Mouse (Mus musculus) left cerebral cortex, postnatal 10 days (tissue): Measurements from ENCODE around the gene Ssr2. TPM values are rescaled to one million over a fixed set of nuclear protein-coding genes. Genes with fewer than 3 reads are reported as not detected.

Experiments
- DNase-seq, 2 experiments: peaks; one replicate each; pipeline ENCODE4 v3.0.0; 2021 to 2022; ENCODE audit warnings: low spot score in 2 of 2, mixed read lengths in 1 of 2; ENCODE audit errors: extremely low spot score in 1 of 2
- intact Hi-C: fragments of 180-260 bp; cut with DNase I; formaldehyde crosslinking; loops from one replicate; pipeline ENCODE4 v1.15.1; 2025
- total RNA-seq, 2 experiments: library from RNA; stranded (reverse); gene quantifications; 2 replicates each; pipeline ENCODE4 v1.2.3; 2021

The Ssr2 gene
- total RNA-seq, 2 experiments from 2014 or later, result 127 to 128 TPM

DNA sequence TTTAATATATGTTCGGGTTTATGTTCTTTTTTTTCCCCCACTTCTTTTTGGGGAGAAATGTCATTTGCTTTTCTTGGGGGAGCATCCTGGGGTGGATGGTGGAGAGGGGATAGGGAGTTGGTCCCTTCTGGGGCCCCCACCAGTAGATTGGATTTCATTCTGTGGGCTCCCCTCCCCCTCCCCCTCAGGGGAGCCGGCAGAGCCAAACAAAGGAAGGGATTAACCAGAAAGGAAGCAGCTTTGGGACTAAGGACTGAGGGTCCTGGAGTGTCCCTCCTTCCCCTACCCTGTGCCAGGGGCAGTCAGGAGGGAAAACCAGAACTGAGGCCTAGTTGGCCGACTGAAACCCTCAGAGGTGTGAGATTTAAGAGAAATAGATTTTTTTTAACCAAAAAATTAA is 36.3 kb upstream of the Ssr2 start:
- intact Hi-C loops, result no loop called here
- no peak for DNase-seq

- intact Hi-C loops, result no loop called here
- no peak for DNase-seq
Observed at GRCm38 (mm10) chr3:88540085-88540484, 35.6 kb upstream of the Ssr2 start.

GRCm38 (mm10) chr3:88541622-88542401 is 33.9 kb upstream of the Ssr2 start:
- no peak for DNase-seq
- intact Hi-C loops, result no loop called here

GRCm38 (mm10) chr3:88542486-88542885 is 33.2 kb upstream of the Ssr2 start:
- no peak for DNase-seq
- intact Hi-C loops, result no loop called here

- no peak for DNase-seq
- intact Hi-C loops, result no loop called here
Observed at GRCm38 (mm10) chr3:88543174-88543573, 32.5 kb upstream of the Ssr2 start.

DNA sequence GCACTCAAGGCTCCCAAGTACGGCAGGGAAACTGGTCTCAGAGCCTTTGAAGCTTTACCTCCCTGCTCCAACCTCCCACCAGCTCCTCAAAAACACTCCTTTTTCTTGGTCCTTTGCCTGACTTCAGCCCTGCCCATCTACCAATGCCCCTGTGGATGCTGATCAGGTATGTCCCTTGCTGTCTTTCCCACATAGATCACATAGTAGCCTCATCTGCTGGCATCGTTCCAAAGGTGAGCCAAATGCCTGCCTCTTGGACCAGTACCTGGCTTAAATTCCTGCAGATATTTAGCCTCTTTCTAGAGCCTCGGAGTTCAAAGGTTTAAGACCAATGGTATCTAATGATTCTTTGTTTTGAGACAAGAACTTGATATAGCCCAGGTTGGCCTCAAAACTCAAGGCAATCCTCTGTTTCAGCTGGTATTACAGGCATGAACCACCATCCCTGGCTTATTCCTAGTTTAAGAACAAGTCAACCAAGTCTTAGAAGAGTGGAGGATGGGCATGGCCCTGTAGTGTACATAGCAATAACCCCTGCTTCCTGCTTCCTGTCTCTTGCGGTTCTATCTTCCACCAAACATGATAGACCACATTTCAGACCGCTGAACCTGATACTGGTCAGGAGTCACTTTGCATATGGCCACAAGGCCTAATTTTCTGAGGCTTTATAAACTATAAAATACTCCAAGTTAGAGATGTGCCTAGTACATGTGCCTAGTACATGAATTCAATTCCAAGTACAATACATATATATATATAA is 31.8 kb upstream of the Ssr2 start:
- intact Hi-C loops, result no loop called here

GRCm38 (mm10) chr3:88544514-88544913 is 31.2 kb upstream of the Ssr2 start:
- intact Hi-C loops, result no loop called here
- DNase-seq, result peak in 1 of 2 experiments; percentile 27

More for the DNA sequence above, 31.8 kb upstream of the Ssr2 start:
- peak in 1 of 2 experiments; percentile 33 for DNase-seq

DNA sequence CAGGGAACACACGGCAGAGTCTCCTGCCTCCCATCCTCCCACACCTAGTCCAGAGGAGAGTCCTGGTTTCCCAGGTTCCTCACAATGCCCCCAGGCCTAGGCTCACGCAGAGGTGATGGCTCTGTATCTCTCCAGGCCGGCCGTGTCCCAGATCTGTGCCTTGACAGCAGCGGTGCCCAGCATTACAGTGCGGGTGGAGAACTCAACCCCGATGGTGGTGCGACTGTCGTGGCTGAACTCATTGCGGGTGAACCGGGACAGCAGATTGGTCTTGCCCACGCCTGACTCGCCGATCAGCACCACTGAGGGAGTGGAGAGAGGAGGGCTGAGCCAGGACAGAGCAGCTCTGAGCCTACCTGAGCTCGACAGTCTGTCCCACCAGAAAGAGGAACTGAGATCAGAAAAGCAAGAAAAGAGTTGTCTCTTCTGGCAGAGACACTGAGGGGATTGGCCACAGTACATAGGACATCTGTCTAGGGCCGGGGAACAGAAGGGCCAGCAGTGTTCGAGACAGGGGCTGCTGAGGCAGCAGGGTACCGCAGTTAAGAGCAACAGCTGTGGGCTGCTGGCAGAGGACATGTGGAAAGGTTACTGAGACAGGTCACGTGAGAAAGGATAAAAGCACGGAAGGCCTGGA is 30.6 kb upstream of the Ssr2 start:
- DNase-seq, result peak in 1 of 2 experiments; percentile 22
- intact Hi-C loops, result no loop called here

- intact Hi-C loops, result no loop called here
Observed at GRCm38 (mm10) chr3:88546674-88547418, 28.8 kb upstream of the Ssr2 start.

GRCm38 (mm10) chr3:88548180-88548917 is 27.3 kb upstream of the Ssr2 start, which contains the start of gene Rab25:
TSS of gene Rab25 (minus strand) at chr3:88548300.
- no peak for DNase-seq
- intact Hi-C loops, result no loop called here

More at GRCm38 (mm10) chr3:88546674-88547418, 28.8 kb upstream of the Ssr2 start:
- no peak for DNase-seq

DNA sequence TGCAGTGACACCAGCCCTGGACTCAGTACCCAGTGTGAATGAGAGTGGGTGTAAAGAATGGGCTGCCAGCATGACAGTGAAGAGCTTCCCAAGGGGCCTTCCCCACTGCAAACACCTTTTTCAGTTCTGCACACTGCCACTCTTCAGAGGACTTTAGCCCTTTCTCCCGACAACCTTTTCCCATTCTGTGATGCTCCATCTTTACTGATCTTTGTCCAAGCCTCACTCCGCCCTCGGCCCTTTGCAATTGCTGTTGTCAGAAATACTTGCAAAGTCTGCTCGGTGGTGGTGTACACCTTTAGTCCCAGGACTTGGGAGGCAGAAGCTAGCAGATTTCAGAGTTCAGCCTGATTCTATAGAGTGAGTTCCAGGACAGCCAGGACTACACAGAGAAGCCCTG is 24.1 kb upstream of the Ssr2 start:
- no peak for DNase-seq
- intact Hi-C loops, result no loop called here

DNA sequence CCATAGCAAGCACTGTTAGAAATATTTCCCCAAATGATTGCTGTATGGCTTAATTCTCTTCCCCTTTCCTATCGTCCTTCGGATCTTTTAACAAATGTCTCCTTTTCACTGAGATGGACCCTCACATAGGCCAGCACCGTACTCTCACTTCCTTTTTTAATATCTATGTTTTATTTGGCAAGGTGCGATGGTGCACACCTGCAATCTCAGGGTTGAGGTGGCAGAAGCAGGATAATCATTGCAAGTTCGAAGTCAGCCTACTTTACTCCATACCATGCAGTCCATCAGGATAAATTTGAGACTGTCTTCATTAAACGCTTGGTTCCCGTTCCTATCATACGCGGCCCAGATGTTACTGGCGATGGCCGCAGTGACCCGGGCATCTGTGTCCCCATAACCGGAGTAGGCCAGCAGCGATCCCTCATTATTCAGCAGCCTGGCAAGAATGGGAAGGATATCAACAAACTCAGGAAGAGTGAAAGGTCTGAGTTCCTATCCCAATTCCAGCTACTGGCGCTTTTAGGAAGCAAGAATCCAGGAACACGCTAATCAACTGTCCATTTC is 23.5 kb upstream of the Ssr2 start:
- intact Hi-C loops, result no loop called here
- DNase-seq, result no peak

DNA sequence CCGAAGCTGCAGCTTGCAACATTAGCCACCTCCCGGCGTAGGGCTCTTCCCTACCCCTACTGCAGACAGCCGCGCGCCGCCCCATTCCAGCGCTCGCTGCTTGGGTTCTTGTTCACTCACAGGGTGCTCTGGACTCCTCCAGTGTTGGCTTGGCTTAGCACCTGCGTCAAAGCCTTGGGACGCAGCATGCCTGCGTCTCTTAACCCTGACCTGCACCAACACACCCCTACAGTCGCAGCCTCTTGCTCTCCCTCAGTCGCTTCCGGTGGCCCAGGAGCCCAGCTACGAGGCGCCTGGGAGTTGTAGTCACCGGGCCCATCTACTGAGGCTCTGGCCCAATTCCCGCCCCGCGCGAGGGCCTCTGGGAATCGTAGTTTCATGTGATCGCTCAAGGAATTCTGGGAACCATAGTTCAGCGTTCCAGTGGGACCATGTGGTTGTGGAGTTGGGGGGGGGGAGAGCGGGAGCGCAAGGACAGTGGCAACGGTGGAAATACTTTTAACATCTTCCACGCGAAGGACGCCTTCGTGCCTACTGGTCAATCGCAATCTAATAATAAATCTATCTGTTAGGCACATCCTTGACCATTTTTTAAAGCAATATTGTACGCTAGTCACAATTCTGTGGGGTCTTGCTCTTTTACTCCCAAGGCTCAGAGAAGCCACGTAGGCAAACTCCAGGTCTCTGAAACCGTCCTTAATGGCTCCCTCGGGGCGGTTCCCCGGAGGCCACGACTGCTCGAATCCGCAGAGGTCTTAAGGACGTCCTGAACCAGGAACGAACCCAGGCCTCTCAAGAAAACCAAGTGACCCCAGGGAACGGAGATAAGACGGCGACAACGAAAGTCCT is 22.8 kb upstream of the Ssr2 start, which contains the start of gene Lamtor2:
Lamtor2 (minus strand) TSS at position 399 of the 849 bp plus-strand sequence.
- peak; percentile 98 to 99 for DNase-seq
- intact Hi-C loops, result no loop called here

- intact Hi-C loops, result no loop called here
- DNase-seq, result peak; percentile 80 to 93
Observed at GRCm38 (mm10) chr3:88553525-88553879, 22.2 kb upstream of the Ssr2 start, which contains the start of gene Ubqln4. TSS of gene Ubqln4 (plus strand) at chr3:88553758.

DNA sequence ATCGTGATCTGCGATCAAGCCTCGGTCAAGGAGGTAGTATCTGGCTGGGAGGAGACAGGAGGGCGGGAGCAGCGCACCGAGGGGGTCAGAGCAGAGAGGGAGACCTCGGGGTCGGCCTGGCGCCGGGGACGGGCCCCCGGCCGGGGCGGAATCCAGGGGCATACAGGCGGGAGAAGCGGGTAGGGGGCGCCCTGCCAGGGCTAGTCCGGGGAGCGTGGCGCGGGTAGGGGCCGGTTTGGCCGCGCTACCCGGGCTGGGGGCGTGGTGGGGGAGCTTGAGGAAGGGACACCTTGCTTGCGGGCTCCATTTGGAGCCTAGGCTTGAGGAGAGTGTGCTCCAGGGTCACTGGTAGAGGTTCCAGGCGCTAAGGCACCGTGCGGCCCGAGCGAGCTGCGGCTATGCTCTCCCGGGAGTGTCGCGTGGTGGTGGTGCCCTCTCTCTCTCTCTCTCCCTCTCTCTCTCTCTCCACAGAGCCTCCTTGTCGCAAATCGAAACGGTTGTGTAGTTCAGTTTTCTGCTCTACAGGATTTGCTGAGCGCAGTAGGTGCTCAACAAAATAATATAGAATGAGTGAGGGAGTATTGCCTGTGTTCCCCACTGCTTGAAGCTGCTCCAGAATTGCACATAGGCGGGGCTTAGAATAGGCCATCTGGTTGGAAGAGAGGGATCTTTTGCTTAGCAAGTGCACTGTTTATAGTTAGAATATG is 21.6 kb upstream of the Ssr2 start:
- DNase-seq, result peak in 1 of 2 experiments; percentile 83
- intact Hi-C loops, result no loop called here

GRCm38 (mm10) chr3:88555069-88555605 is 20.5 kb upstream of the Ssr2 start:
- intact Hi-C loops, result no loop called here
- DNase-seq, result no peak
